Mouse (Mus musculus) fibroblast of lung, adult 2 months (primary cell): ENCODE data around the gene Lrfn5.

Source experiments
- DNase-seq: peaks from one replicate; pipeline ENCODE4 v3.0.0-alpha.2; 2011; ENCODE audit warnings: low read depth

The Lrfn5 gene

DNA sequence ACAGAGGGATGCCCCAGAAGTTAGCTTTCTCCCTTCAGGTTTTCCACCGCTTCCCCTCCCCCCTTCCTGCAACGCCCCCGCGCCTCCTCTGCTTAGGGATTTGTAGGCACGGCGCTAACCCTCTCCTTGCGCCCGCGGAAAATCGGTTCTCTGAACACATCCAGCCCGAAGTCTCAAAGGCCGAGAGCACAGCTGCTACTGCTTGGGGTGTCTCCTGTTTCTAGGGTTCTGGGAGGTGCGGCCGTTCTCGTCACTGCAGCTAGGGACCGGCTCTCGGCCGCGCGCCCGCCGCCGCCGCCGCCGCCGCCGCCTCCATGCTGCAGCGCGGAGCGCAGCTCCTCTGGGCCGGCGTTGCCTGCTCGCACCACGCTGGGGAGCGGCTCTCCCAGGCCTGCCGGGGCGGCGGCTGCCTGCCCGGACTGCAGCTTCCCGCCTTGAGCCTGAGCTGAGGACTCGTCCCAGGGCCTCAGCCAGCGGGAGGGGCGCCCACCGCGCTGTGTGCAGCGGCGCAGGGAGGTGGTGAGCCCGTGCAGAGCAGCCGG is at the start of gene Lrfn5:
Gene Lrfn5, plus strand, starts transcription at position 322 of the 542 bp plus-strand sequence.
- DNase-seq: no peak

DNA sequence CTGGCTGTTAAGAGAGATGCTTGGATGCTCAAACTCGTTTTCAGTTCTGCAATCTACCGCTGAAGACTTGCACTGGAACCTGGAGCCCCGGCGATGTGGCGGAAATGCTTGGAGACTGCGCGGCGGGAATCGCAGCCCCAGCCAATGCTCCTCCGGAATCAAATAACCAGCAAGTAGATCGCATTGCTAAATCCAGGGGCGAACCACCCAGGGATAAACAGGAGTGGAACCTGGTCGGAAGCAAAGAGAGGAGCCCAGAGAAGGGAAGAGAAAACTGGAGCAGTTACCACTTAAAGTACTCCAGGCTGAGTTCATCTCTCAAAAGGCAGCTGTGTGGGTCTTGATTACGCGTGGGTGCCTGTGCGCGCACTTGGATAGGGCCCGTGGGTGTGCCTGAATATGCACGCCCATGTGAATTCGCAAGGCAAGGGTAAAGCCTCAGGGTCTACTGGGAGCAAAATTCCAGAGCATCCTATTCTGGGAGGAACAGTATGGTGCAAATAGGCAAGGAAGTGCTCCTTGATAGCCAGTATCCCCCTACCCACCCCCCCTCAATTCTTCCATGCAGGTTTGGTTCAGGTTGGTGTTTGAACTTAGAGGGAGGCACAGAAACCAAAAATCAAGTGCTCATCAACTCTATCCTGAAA is 1.3 kb upstream of the Lrfn5 start:
- no peak for DNase-seq

DNA sequence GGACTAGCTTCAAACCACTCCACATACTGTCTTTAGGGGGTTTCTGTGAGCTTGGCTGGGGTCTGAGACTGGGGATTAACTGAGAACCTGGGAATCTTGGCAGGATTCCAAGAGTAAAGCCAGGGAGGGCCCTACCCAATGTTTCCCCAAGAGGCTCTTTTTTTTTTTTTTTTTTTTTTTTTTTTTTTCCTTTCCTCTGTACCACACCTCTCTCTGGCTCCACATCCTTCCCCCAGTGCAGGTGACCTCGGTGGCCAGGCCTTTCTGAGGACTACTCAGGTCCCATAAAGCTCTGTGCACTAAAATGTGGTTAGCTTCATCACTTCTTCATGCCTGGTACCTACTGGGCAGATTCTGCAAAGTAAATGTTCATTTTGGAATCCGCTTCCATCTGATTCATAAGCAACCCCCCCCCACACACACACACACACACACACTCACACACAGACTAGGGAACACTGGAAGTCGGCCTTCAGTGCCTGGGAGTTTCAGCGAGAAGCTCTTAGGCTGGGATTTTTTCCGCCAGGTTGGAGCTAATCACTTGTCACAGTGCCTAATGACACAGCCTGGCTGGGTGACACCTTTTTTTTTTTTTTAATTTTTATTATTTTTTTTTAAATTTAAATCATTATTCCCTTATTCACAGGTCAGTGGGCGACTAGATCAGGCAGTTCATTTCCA is 662 bp upstream of the Lrfn5 start:
- no peak for DNase-seq

DNA sequence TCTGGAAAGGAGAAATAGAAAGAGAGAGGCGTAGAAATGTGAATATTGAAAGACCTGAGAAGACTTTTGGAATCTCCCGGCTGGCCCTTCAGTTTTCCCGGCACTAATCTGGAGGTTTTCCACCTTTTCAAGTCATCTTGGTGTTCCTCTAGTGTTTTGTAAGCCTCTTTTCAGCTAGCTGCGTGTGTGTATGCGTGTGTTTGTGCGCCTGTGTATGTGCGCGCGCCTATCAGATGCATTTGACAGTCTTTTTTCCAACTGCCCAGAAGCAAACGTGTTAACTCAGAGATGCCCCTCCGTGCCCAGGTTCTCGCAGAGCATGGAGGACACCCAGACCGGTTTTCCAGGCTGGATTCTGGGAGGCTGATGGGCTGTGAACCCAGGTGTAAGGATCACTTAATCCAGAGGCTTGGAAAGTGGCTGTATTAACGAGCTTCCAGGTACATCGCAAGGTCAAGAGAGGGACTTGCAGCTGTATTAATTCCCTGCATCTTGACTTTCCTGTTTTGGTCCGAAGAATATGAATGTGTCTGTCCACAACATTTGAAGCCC is 757 bp downstream of the Lrfn5 start:
- DNase-seq: no peak

DNA sequence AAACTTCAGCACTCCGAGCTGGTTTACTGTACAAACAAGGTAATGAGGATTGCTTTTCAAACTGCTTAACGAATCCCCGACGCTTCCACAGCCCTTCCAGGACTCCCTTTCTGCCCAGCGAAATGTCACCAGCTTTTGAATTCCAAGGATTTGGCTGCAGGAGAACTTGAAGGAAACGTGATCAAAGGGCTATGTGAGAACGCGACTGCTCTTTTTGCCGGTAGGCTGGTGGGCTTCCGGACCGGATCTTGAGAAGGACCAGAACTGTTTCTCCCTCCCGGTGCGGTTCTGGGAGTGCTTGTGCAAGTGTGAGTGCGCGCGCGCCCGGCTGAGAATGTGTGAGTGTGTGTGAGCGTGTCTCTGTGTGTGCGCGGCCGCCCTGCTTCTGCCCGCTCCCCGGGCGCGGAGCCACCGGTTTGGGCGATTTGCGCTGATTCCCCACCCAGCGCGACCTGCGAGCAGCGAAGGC is 1.3 kb downstream of the Lrfn5 start:
- DNase-seq: no peak

DNA sequence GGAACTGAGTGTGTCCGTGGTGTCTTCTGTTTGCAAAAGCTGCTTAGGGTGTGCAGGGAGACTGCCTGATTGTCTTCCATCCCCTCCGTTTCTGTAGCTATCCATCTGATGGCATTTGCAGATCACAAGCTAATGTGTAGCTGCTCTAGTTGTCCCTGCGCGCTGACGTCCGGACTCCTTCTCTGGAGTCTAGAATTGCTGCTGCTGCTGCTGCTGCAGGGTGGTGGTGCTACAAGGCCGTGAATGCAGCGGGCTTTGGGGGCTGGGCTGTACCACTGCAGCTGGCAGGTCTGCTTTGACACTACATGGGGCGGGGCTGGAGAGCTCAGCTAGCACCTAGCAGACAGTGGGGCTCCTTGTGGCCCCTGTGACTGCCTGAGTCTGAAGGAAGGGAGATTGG is 3.2 kb downstream of the Lrfn5 start:
- DNase-seq: no peak

DNA sequence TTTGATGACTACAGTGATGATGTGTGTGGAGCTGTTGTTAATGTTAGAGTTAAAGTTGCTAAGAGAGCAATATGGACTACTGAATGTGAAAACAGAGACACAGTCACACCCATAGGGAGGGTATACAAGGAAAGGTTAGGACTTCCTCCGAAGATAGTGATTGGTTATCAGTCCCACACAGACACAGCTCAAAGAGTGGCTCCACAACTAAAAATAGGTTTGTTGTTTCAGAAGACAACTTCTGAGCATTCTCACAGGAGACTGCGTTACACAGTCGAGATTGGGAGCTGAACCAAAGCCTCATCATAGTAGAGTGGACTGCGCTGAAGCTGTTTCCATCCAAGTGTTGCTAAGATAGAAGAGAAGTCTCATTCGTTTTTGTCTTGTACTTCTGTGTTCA is 57.0 kb downstream of the Lrfn5 start:
- no peak for DNase-seq

DNA sequence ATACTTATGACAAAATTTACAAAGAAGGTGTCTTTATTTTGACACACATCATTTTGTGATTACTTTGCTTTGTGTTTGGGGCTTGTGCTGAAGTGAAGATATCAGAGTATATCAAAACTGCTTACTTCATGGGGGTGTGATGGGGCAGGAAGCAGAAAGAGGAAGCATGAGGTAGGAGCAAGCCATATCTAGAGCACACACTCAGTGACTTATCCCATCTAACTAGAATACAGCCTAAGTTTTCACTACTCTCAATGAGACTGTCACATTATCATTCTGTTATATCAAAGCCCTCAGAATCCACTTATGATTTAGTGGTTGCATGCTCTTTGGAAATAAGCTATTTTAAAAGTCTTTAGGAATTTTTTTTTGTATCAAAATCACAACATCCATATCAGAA is 77.4 kb downstream of the Lrfn5 start:
- DNase-seq: no peak

DNA sequence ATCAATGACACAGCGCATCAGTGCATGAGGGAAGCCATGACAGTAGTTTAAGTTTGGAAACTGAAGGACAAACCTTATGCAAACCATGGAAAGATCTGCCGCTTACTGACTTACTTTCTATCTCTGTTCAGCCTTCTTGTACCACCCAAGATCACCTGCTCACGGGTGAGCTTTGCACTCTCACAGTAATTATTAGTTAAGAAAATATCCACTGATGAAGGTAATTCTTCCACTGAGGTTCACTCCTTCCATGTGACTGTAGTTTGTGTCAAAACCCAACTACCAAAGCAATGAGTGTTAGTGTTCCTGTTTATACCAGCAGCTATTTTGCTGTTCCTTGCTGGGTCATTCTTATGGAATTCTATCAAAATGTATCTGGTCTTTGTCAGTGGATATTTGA is 84.9 kb downstream of the Lrfn5 start:
- no peak for DNase-seq

DNA sequence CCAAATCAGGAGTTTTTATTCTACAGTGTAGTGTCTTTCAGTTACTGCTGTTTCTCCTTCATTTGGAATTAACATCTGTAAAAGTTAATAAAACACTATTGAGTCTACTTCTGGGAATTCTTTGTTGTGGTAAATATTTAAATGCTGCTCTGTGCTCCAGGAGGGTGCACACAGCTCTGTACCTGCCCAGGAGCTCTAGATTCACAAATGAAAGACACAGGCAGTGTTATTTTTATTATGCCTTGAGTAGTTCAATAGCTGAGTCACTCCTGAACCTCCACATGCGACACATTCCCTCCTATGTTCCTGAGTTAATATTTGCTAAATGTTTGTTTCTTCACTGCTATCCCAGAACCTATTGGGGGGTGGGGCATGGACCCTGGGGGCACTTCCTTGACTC is 87.1 kb downstream of the Lrfn5 start:
- DNase-seq: no peak

DNA sequence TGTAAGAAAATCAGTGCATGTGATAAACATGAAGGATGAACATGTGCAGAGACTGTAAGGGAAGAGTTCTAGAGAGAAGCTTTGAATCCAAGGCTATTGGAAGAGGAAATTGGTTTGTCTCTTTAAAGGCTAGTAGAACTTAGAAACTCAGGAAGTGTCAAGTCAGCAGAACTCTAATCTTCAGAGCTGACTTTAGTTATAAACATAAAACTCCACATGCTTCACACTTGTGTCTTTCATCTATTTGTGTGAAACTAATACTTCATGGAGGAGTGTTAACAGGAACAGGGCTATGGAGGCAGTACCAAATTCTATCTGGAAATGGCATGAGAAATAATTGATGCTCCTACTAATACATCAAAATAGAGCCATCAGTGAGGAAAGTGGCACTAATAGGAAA is 101.6 kb downstream of the Lrfn5 start:
- no peak for DNase-seq

DNA sequence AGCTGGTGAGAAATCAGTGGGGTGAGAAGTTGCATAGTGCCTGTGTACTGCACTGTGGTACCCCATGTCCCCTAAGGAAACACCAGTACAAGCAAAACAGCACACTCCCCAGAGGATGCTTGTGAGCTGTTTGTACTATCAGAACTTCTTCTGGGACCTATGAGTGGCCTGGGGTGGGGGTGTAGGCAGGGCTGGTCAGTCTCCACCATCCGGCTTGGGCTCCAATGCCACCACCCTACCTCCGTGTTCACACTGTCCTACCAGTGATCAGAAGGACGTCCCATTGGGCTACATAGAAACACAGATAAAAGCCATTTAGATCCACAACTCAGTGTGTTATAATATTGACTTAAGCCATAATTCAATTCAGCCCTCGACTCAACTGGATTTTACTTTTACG is 131.4 kb downstream of the Lrfn5 start:
- no peak for DNase-seq

DNA sequence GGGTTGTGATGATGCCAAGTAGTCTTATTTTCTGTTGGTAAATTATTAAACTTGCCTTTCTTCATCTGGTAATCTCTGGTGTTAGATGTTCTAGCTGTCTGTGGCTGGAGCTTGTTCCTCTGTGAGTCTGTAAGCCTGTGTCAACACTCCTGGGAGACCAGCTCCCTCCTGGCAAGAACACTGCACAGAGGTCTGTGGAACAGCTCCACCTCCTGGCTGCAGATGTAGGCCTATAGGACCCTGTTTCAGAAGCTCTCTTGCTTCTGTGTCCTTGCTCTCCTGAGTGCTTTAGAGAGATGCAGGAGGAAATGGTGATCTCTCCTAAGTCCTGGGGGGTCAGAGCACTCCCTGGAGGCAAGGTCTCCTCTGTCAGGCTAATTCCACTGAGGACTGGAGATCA is 200.2 kb downstream of the Lrfn5 start:
- DNase-seq: no peak

DNA sequence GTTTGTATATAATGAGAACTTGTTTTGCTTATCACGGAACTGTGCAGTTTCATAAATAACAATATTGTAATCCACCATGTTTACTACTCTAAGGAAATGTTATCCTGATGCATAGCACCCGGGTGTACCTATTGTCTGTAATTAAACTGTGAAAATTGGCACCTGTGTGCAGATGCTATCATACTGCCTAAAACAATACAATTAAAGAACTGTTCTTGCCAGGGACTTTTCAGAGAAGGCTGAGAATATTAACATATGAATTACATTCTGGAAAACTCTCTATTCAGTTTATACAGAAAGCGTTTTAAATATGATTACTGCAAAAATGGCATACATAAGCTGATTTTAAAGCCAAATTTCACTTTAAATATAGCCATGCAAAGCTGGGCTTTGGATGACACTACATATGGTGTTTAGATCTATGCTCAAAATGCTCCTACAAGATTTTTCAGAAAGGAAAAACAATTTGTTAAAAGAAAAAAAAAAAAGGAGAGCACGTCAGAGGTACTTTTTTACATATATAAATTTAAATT is 284.2 kb downstream of the Lrfn5 start:
- DNase-seq: no peak

DNA sequence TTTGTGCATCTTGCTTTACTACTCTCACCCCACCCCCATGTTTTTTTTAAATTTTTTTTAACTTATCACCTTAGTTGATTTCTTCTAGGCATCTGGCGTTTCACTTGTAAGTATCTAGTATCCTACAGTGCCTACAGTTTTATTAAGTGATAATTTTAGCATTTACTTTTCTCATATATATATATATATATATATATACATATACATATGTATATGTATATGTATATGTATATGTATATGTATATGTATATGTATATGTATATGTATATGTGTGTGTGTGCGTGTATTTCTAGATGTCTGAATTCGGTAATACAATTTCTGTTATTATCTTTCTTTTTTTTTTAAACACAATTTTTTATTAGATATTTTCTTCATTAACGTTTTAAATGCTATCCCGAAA is 300.7 kb downstream of the Lrfn5 start:
- DNase-seq: no peak

DNA sequence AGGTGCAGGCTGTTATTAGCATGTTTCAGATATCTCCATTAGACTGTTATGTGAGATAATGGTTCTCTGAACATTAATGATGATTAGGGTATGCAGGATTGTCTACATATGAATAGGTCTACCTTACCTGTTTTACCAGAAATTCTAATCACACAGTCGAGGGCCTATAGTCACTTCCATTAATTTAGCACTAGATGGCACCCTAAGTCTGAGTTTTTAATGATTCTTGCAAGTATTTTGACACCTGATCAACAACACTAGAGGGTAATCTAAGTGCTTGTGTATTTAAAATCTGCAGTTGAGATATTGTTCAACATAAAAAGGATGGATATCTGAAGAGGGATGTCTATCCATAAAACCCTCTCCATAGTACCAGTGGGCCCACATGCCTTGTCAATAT is 303.4 kb downstream of the Lrfn5 start:
- DNase-seq: no peak

DNA sequence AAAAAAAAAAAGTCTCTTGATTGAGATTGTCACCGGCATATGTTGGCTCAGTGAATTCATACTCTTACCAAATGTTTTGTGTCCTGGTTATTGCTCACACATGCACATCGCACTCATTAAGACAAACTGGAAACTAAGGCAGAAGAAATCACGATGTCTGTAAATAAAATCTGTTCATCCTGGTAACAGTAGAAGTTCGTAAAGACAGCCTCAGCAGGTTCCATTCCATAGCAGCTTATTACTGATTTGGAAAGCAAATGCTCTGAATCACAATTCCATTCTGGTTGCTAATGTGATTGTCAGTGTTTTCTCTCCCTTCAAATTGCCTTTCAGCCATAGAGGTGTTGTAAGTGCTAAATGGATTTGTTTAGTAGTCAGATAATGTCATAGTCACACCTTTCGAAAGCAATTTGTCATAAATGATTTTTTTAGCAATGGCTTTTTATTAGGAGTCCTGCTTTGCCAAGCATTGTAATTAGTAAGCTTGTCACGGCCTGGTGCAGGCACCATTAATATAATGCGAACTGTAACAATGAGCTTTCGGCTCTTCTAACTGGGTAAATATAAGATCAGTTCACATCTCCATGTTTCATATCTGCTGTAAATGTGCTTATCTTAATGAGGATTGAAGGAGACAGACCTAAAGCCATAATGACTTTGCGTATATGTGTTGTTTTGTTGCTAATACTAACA is 319.8 kb downstream of the Lrfn5 start:
- DNase-seq: no peak

DNA sequence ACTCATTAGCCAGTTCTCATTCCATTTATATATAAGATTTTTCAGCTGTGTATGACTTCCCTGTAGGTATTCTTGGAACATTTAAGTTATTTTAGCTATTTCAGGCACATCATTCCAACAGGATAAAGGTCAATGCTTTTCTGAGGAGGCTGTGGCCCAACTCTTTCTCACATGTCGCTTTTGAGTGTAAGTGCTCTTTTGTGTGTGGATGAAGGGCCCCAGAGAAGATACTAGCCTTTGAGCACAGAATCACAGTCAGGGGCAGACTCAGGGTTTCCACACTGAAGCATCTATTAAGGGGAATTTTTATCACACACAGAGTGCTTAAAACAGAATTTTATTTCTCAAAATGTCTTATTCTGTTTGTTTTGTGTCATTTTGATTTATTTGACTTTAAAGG is 331.2 kb downstream of the Lrfn5 start:
- DNase-seq: no peak
